In genomic region chr17:47876776-47877714, GRCm38 (mm10) we compare ENCODE assay signal across 13 mouse cellular contexts. TPM values are rescaled to one million over a fixed set of nuclear protein-coding genes. Genes with fewer than 3 reads are reported as not detected.
DNase-seq lines count a peak whose midpoint lies in the region; ATAC-seq and TF ChIP-seq lines count a peak whose summit lies in the region.
"Had no signal": no experiment of that assay in that cellular context is flagged by ENCODE, and none has a peak within 500 bp of the region (broad histone marks: within the 10 kb centered on the region; RNA-seq: fewer than 3 reads in every experiment).

No protein-coding gene starts in this region.

- peaks cover 34% of the 10 kb centered on the region for H3K4me1 ChIP-seq in kidney, embryonic 16.5 days (ENCODE audit: insufficient read depth, low read length)
- peaks cover 2% of the 10 kb centered on the region; the same call in 1 of the 2 replicates for H3K4me1 ChIP-seq in kidney, adult 2 months (ENCODE audit: control insufficient read depth, insufficient read depth, low read length)
- peaks cover 39% of the 10 kb centered on the region for H3K4me1 ChIP-seq in forebrain, postnatal 0 days (ENCODE audit: insufficient read depth)
- H3K4me1 ChIP-seq in midbrain, embryonic 16.5 days (ENCODE audit: control insufficient read depth, insufficient read depth, low read length), result peaks cover 56% of the 10 kb centered on the region

- H3K27me3 ChIP-seq in kidney, embryonic 16.5 days (ENCODE audit: insufficient read depth, low read length), result peaks cover 3% of the 10 kb centered on the region; the same call in 1 of the 2 replicates
- H3K27me3 ChIP-seq in kidney, adult 2 months (replicated peaks; ENCODE audit: control insufficient read depth, insufficient read depth, low read length), result no peaks in the 10 kb centered on the region
- no peaks in the 10 kb centered on the region for H3K27me3 ChIP-seq in forebrain, postnatal 0 days (ENCODE audit: insufficient read depth, low read length)
- no peaks in the 10 kb centered on the region for H3K27me3 ChIP-seq in midbrain, embryonic 16.5 days (ENCODE audit: control insufficient read depth, insufficient read depth, low read depth, low read length)

- peak; percentile 33; the same call in 1 of the 2 replicates for ATAC-seq in kidney, embryonic 16.5 days (ENCODE audit: low FRiP score, low TSS enrichment)
- ATAC-seq in forebrain, postnatal 0 days, result 0 out of 2 replicates have a peak, but pooled peaks have one; percentile 1
- peak; percentile 6; the same call in 1 of the 2 replicates for ATAC-seq in midbrain, embryonic 16.5 days

- DNase-seq in kidney, adult 2 months, result no peak
- DNase-seq in brain, adult 2 months (ENCODE audit: low read depth, low spot score), result peak; percentile 43
- DNase-seq in forebrain, postnatal 0 days, result peak; percentile 68
- no peak for DNase-seq in adrenal gland, postnatal 36 days
- DNase-seq in left cerebral cortex, postnatal 14 days (ENCODE audit: low spot score in 2 of 2), result no peak
- DNase-seq in adipocyte (ENCODE audit: low spot score), result no peak
- DNase-seq: lung, postnatal 4 days; right cerebral cortex, postnatal 14 days; thymus, postnatal 36 days had no signal

- 41% methylated on average over 26 of the region's 26 CpGs for WGBS in kidney, embryonic 16.5 days
- 71% methylated on average over 26 of the region's 26 CpGs for WGBS in kidney, adult 2 months
- WGBS in forebrain, postnatal 0 days, result 15% methylated on average over 26 of the region's 26 CpGs
- 13% methylated on average over 26 of the region's 26 CpGs for WGBS in midbrain, embryonic 16.5 days

- H3K4me2 ChIP-seq in kidney, embryonic 16.5 days (replicated peaks; ENCODE audit: low read depth, low read length), result no peak overlapping the region
- H3K4me2 ChIP-seq in forebrain, postnatal 0 days (ENCODE audit: low read depth), result peak overlapping the region; percentile 75
- peak overlapping the region; percentile 82 for H3K4me2 ChIP-seq in midbrain, embryonic 16.5 days (ENCODE audit: low read length)

- H3K4me3 ChIP-seq in kidney, embryonic 16.5 days (ENCODE audit: low read length), result no peak overlapping the region
- no peak overlapping the region for H3K4me3 ChIP-seq in kidney, adult 2 months (ENCODE audit: insufficient read depth, low read depth, low read length)
- H3K4me3 ChIP-seq in forebrain, postnatal 0 days (ENCODE audit: low read depth, low read length), result peak overlapping the region; percentile 51
- H3K4me3 ChIP-seq in midbrain, embryonic 16.5 days (ENCODE audit: low read depth, low read length), result peak overlapping the region; percentile 55
- H3K4me3 ChIP-seq: erythroblast, embryonic 14.5 days had no signal

- TF ChIP-seq CTCF in kidney, adult 2 months (conservative IDR thresholded peaks at IDR 0.05; ENCODE audit: insufficient read depth, insufficient read length, low read depth, low read length), result no peak
- no peak for TF ChIP-seq CTCF in forebrain, postnatal 0 days (IDR thresholded peaks at IDR 0.05; ENCODE audit: low read depth)

- H3K27ac ChIP-seq in kidney, embryonic 16.5 days (ENCODE audit: low read length), result no peak overlapping the region
- no peak overlapping the region for H3K27ac ChIP-seq in kidney, adult 2 months (ENCODE audit: insufficient read depth, low read depth, low read length)
- H3K27ac ChIP-seq in forebrain, postnatal 0 days (ENCODE audit: low read depth, low read length), result peak overlapping the region; percentile 88
- H3K27ac ChIP-seq in midbrain, embryonic 16.5 days (ENCODE audit: low read length), result peak overlapping the region; percentile 88

- H3K36me3 ChIP-seq in kidney, embryonic 16.5 days (ENCODE audit: insufficient read depth, low read length), result peaks cover 27% of the 10 kb centered on the region
- no peaks in the 10 kb centered on the region for H3K36me3 ChIP-seq in kidney, adult 2 months (ENCODE audit: control insufficient read depth, insufficient read depth, low read length)
- peaks cover 20% of the 10 kb centered on the region for H3K36me3 ChIP-seq in forebrain, postnatal 0 days (ENCODE audit: insufficient read depth)
- peaks cover 7% of the 10 kb centered on the region; the same call in 1 of the 2 replicates for H3K36me3 ChIP-seq in midbrain, embryonic 16.5 days (ENCODE audit: control insufficient read depth, insufficient read depth, low read length)

- H3K9ac ChIP-seq in kidney, embryonic 16.5 days (replicated peaks; ENCODE audit: low read length), result no peak overlapping the region; the same call in 1 of the 2 replicates
- peak overlapping the region; percentile 75 for H3K9ac ChIP-seq in forebrain, postnatal 0 days
- H3K9ac ChIP-seq in midbrain, embryonic 16.5 days (ENCODE audit: low read depth, low read length), result peak overlapping the region; percentile 68

- intact Hi-C loops in left cerebral cortex, postnatal 14 days (cut with DNase I), result loop anchor here (5.0 kb wide), 1 partner anchor 45 kb away; the partner anchor contains the start of gene Foxp4

- H3K9me3 ChIP-seq in kidney, embryonic 16.5 days (ENCODE audit: low read length), result no peaks in the 10 kb centered on the region
- H3K9me3 ChIP-seq in forebrain, postnatal 0 days (ENCODE audit: low read length), result no peaks in the 10 kb centered on the region
- H3K9me3 ChIP-seq in midbrain, embryonic 16.5 days (replicated peaks; ENCODE audit: control insufficient read depth, low read length, poor library complexity, severe bottlenecking), result no peaks in the 10 kb centered on the region

- no peak for TF ChIP-seq POLR2A in kidney, adult 2 months (IDR thresholded peaks at IDR 0.05; ENCODE audit: low read depth, low read length)

RNA-seq across cellular contexts. Expression of gene Mdfi, which starts 42.6 kb away (rescaled TPM):
- polyA plus RNA-seq in kidney, embryonic 16.5 days (2015; fragmentation: Nextera tagmentation; extraction: Ambion mirVana), result 13.9 and 14.0 TPM in 2 replicates
- polyA plus RNA-seq in kidney, adult 2 months (2012; rRNA removed), result 4.9 and 6.6 TPM in 2 replicates
- total RNA-seq in forebrain, postnatal 0 days (2014; rRNA removed), result 9.5 and 17.5 TPM in 2 replicates
- 0.99 and 1.3 TPM in 2 replicates for polyA plus RNA-seq in forebrain, postnatal 0 days (2015; fragmentation: Nextera tagmentation; extraction: Ambion mirVana)
- polyA plus RNA-seq in midbrain, embryonic 16.5 days (2015; fragmentation: Nextera tagmentation; extraction: Ambion mirVana), result 2.4 and 2.9 TPM in 2 replicates
- total RNA-seq in adrenal gland, postnatal 36 days (2021), result 1 to 10 TPM; 1.4 to 2.4 TPM
- 1 to 10 TPM in 1 of 2 experiments, under 1 TPM in 1; 0.77 to 1.6 TPM for total RNA-seq in left cerebral cortex, postnatal 14 days (2021)
- polyA plus RNA-seq: G1E had no signal

RNA-seq across cellular contexts. Expression of gene Foxp4, which starts 47.4 kb away (rescaled TPM):
- polyA plus RNA-seq in kidney, embryonic 16.5 days (2015; fragmentation: Nextera tagmentation; extraction: Ambion mirVana), result 8.3 and 11.6 TPM in 2 replicates
- 23.5 and 27.4 TPM in 2 replicates for polyA plus RNA-seq in kidney, adult 2 months (2012; rRNA removed)
- total RNA-seq in forebrain, postnatal 0 days (2014; rRNA removed), result 108 and 109 TPM in 2 replicates
- 45.7 and 56.4 TPM in 2 replicates for polyA plus RNA-seq in forebrain, postnatal 0 days (2015; fragmentation: Nextera tagmentation; extraction: Ambion mirVana)
- 35.8 and 38.8 TPM in 2 replicates for polyA plus RNA-seq in midbrain, embryonic 16.5 days (2015; fragmentation: Nextera tagmentation; extraction: Ambion mirVana)
- 10 to 100 TPM; 23.0 to 23.6 TPM for total RNA-seq in adrenal gland, postnatal 36 days (2021)
- 10 to 100 TPM; 43.1 to 55.1 TPM for total RNA-seq in left cerebral cortex, postnatal 14 days (2021)

Comparison
In these comparisons a context has a peak if more than half of its experiments do, and no peak if none do; other contexts are left out.
1. H3K27ac ChIP-seq: peak in forebrain, postnatal 0 days (single experiment) and midbrain, embryonic 16.5 days (single experiment); none in kidney, embryonic 16.5 days (single experiment) and kidney, adult 2 months (single experiment).
2. H3K4me3 ChIP-seq: peak in forebrain, postnatal 0 days (single experiment) and midbrain, embryonic 16.5 days (single experiment); none in kidney, embryonic 16.5 days (single experiment) and kidney, adult 2 months (single experiment).
3. DNase-seq: peak in brain, adult 2 months (single experiment) and forebrain, postnatal 0 days (single experiment); none in kidney, adult 2 months (single experiment), adrenal gland, postnatal 36 days (0 of 2), left cerebral cortex, postnatal 14 days (0 of 2) and adipocyte (single experiment).
4. Peak in every context shown above with its lines, with median percentiles within 50 percentile points of each other: ATAC-seq.